Mouse (Mus musculus): ENCODE data around the gene Cilp.

DNA sequence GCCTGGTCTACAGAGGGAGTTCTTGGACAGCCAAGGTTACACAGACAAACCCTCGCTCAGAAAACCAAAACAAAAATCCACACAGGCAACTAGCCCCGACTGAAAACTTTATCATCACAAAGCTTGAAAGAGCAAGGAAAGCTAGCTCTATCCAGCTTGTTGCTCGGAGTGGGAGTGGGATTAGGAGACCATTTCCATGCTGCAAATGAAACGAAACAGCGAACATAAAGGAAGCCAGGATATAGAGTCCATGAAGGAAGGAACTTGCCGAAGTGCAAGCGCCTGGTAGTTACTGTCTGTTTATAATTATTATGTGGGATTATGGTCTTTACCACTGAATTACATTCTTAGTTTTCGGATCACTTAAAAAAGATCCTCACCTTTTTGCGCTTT is 28.6 kb downstream of the Cilp start:
- TF ChIP-seq CTCF (IDR thresholded peaks at IDR 0.05; ENCODE audit: insufficient read depth, low read length) (no peak), POLR2A (IDR thresholded peaks at IDR 0.05; ENCODE audit: borderline replicate concordance, extremely low read depth, low read depth, low read length) (no peak)

Data from lung, adult 2 months (tissue).